Mouse (Mus musculus) hindbrain, postnatal 0 days (tissue): ENCODE measurements around the gene Pifo. TPM values are rescaled to one million over a fixed set of nuclear protein-coding genes. Genes with fewer than 3 reads are reported as not detected.

Experiments
- ATAC-seq: fragments of 200-750 bp; cut with Nextera tagmentation; 2 replicates; pipeline ENCODE4 v1.8.0; 2017; ENCODE audit warnings: mild to moderate bottlenecking, moderate TSS enrichment, moderate library complexity
- DNase-seq: peaks from one replicate; pipeline ENCODE4 v3.0.0-alpha.2; 2015; ENCODE audit warnings: low spot score
- H3K27ac ChIP-seq: fragments of 300-500 bp; sonication (generic); 2 replicates; pipeline ENCODE4 v1.5.1; 2014; ENCODE audit warnings: mild to moderate bottlenecking
- H3K27me3 ChIP-seq: fragments of 300-500 bp; sonication (generic); 2 replicates; pipeline ENCODE4 v1.6.1; 2014; ENCODE audit warnings: low read length, mixed read lengths; ENCODE audit not compliant: insufficient read depth
- H3K36me3 ChIP-seq: fragments of 300-500 bp; sonication (generic); 2 replicates; pipeline ENCODE4 v1.6.1; 2014; ENCODE audit warnings: low read length, mixed read lengths; ENCODE audit not compliant: insufficient read depth
- H3K4me1 ChIP-seq: fragments of 300-500 bp; sonication (generic); 2 replicates; pipeline ENCODE4 v1.6.1; 2014; ENCODE audit warnings: antibody characterized with exemption, low read length, mixed read lengths; ENCODE audit not compliant: insufficient read depth
- H3K4me2 ChIP-seq: fragments of 300-500 bp; sonication (generic); 2 replicates; pipeline ENCODE4 v1.6.1; 2014; ENCODE audit warnings: low read depth, mild to moderate bottlenecking, low read length, moderate library complexity, mixed read lengths
- H3K4me3 ChIP-seq: fragments of 300-500 bp; sonication (generic); 2 replicates; pipeline ENCODE4 v1.5.1; 2014; ENCODE audit warnings: low read length
- H3K9ac ChIP-seq: fragments of 300-500 bp; sonication (generic); replicated peaks from 2 replicates; pipeline ENCODE4 v1.6.1; 2014; ENCODE audit warnings: mild to moderate bottlenecking, low read length, moderate library complexity, mixed read lengths
- H3K9me3 ChIP-seq: fragments of 300-500 bp; sonication (generic); 2 replicates; pipeline ENCODE4 v1.6.1; 2016; ENCODE audit warnings: low read length, mixed read lengths
- CTCF ChIP-seq: IDR thresholded peaks from 2 replicates; pipeline ENCODE4 v1.5.1; 2016; ENCODE audit warnings: antibody characterized with exemption, control low read depth, low read depth
- WGBS: fragments of 180-500 bp; shearing (Covaris S2); extraction: QIAGEN DNeasy Blood & Tissue Kit; methylation state at CpG from one replicate; pipeline ENCODE4 v1.1.7; 2014; 5-methylcytosine and 5-hydroxymethylcytosine counted together
- polyA plus RNA-seq: library from polyadenylated mRNA; unstranded; fragments of >200 nt; fragmentation: Nextera tagmentation; extraction: Ambion mirVana; gene quantifications from 2 replicates; pipeline ENCODE4 v1.2.1, GENCODE M21; 2015
- total RNA-seq: library from RNA; depleted of rRNA; stranded (reverse); fragments of >200 nt; gene quantifications from 2 replicates; pipeline ENCODE4 v1.2.3, GENCODE M21; 2014; rRNA removed

The Pifo gene
- total and polyA plus RNA-seq, 2 experiments from 2014 or later = 4.3 to 9.8 TPM

DNA sequence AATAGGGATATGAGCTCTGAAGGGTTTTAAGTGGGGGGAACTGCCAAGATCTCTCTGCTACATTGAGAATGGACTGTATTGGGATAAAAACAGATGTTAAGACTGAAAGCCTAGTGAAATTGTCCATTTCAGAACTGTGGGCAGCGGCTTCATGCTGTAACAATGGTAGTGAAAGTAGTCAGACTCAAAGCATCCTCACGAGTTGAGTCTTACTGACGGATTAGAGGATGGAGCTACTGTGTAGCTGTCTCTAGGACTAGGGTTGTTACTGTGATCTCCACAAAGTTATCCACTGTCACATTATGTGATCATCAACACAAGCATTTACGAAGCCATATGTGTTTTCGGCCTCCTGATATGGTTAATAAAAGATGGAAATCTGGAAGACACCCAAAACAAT, 56.2 kb downstream of the Pifo start:
- 41% methylated on average over 5 of the region's 5 CpGs for WGBS

DNA sequence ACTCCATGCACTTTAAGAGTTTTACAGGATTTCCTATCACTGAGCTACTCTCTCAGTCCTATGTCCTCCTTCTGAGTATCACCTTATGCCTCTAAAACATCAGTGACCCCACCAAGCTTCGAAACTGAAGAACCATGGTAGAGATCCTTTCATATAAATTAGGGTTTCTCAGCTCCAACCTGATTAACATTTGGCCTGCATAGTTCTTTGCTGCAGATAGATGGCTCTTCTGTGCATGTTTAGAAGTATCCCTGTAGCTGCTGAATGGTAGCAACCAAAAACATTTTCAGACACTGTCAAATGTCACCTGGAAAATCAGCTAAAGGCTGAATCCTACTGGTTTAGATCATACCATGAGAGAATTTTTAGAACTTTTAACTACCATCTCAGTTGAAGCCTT, 57.2 kb downstream of the Pifo start:
- Histone ChIP-seq H3K4me1 (peaks cover 19% of the 10 kb centered on the region), H3K4me3 (peak overlapping the region; percentile 81; the same call in 1 of the 2 replicates), H3K9ac (peak overlapping the region; percentile 33; the same call in 1 of the 2 replicates), H3K36me3 (peaks cover 22% of the 10 kb centered on the region), H3K27me3 (no peaks in the 10 kb centered on the region), H3K27ac (no peak overlapping the region), H3K4me2 (peak overlapping the region; percentile 62; the same call in 1 of the 2 replicates), H3K9me3 (no peaks in the 10 kb centered on the region)
- DNase-seq (peak; percentile 11), ATAC-seq (no peak)
- WGBS = 94% methylated on average over 1 of the region's 1 CpGs
- TF ChIP-seq CTCF = peak; percentile 49

More for the DNA sequence above, 56.2 kb downstream of the Pifo start:
- Histone ChIP-seq H3K4me1 (peaks cover 19% of the 10 kb centered on the region), H3K4me3 (peak overlapping the region; percentile 81), H3K4me2 (peak overlapping the region; percentile 62), H3K27ac (peak overlapping the region; percentile 94; the same call in 1 of the 2 replicates), H3K27me3 (no peaks in the 10 kb centered on the region), H3K9ac (peak overlapping the region; percentile 94), H3K36me3 (peaks cover 24% of the 10 kb centered on the region), H3K9me3 (no peaks in the 10 kb centered on the region)
- no peak for TF ChIP-seq CTCF
- ATAC-seq (no peak), DNase-seq (no peak)

GRCm38 (mm10) chr3:105951348-105951747, 63.1 kb downstream of the Pifo start:
- 95% methylated on average over 7 of the region's 7 CpGs for WGBS
- TF ChIP-seq CTCF = no peak
- DNase-seq (no peak), ATAC-seq (no peak)
- Histone ChIP-seq H3K27me3 (no peaks in the 10 kb centered on the region), H3K4me2 (no peak overlapping the region), H3K27ac (no peak overlapping the region), H3K4me1 (no peaks in the 10 kb centered on the region), H3K9ac (no peak overlapping the region), H3K9me3 (no peaks in the 10 kb centered on the region), H3K36me3 (peaks cover 46% of the 10 kb centered on the region), H3K4me3 (no peak overlapping the region)

Other genes with a start within 250 kb of the Pifo start
- gene Rap1a, start 213.3 kb downstream of the Pifo start, total RNA-seq = 17.1 and 19.0 TPM in 2 replicates
- gene Rap1a, start 213.3 kb downstream of the Pifo start, polyA plus RNA-seq = 78.6 and 85.8 TPM in 2 replicates
- gene Adora3, start 143.8 kb downstream of the Pifo start, total RNA-seq = 0.16 and 0.93 TPM in 2 replicates
- 0.18 and 0.32 TPM in 2 replicates for gene Adora3, start 143.8 kb downstream of the Pifo start, polyA plus RNA-seq
- not detected in 2 replicates for gene Tmigd3, start 143.7 kb downstream of the Pifo start, total RNA-seq
- not detected in 2 replicates for gene Tmigd3, start 143.7 kb downstream of the Pifo start, polyA plus RNA-seq
- gene I830077J02Rik, start 82.0 kb downstream of the Pifo start, total RNA-seq = 0.14 and 0.21 TPM in 2 replicates
- 0.39 and 0.41 TPM in 2 replicates for gene I830077J02Rik, start 82.0 kb downstream of the Pifo start, polyA plus RNA-seq
- gene Wdr77, start 55.3 kb downstream of the Pifo start, total RNA-seq = 66.7 and 70.7 TPM in 2 replicates
- 85.1 and 88.0 TPM in 2 replicates for gene Wdr77, start 55.3 kb downstream of the Pifo start, polyA plus RNA-seq
- 233 and 276 TPM in 2 replicates for gene Atp5f1, start 54.5 kb downstream of the Pifo start, total RNA-seq
- 607 and 619 TPM in 2 replicates for gene Atp5f1, start 54.5 kb downstream of the Pifo start, polyA plus RNA-seq
- gene Ovgp1, start 40.9 kb downstream of the Pifo start, total RNA-seq = 5.0 and 6.3 TPM in 2 replicates
- 4.5 and 5.3 TPM in 2 replicates for gene Ovgp1, start 40.9 kb downstream of the Pifo start, polyA plus RNA-seq
- gene Chil5, start 18.2 kb upstream of the Pifo start, total RNA-seq = not detected in 2 replicates
- 0.23 and 0.30 TPM in 2 replicates for gene Chil5, start 18.2 kb upstream of the Pifo start, polyA plus RNA-seq
- 1.2 and 2.0 TPM in 2 replicates for gene Chia1, start 98.6 kb upstream of the Pifo start, total RNA-seq
- gene Chia1, start 98.6 kb upstream of the Pifo start, polyA plus RNA-seq = 1.4 and 2.0 TPM in 2 replicates
- gene Chil3, start 152.9 kb upstream of the Pifo start, total RNA-seq = 0.18 TPM in 1 of 2 replicates, not detected in the other
- gene Chil3, start 152.9 kb upstream of the Pifo start, polyA plus RNA-seq = 0.19 and 0.43 TPM in 2 replicates
- 0.11 TPM in 1 of 2 replicates, not detected in the other for gene Chil4, start 204.9 kb upstream of the Pifo start, total RNA-seq
- 0.24 TPM in 1 of 2 replicates, not detected in the other for gene Chil4, start 204.9 kb upstream of the Pifo start, polyA plus RNA-seq